Mouse (Mus musculus) neutrophil, adult 5-6 weeks (primary cell): ENCODE measurements around the gene Gpn1. TPM values are rescaled to one million over a fixed set of nuclear protein-coding genes. Genes with fewer than 3 reads are reported as not detected.

Experiments
- ATAC-seq: fragments of 151-379, 151-347 bp; 2 replicates; pipeline ENCODE4 v1.8.0; 2017; ENCODE audit warnings: mild to moderate bottlenecking, moderate TSS enrichment; ENCODE audit not compliant: insufficient number of reproducible peaks, poor library complexity, low FRiP score, severe bottlenecking; ENCODE audit errors: extremely low read depth
- total RNA-seq: library from RNA; stranded (forward); fragments of 200-1000 nt; gene quantifications from 2 replicates; pipeline ENCODE4 v1.2.3, GENCODE M21; 2017

Gpn1 gene
- total RNA-seq, 1 experiment from 2014 or later, result 26.8 TPM

DNA sequence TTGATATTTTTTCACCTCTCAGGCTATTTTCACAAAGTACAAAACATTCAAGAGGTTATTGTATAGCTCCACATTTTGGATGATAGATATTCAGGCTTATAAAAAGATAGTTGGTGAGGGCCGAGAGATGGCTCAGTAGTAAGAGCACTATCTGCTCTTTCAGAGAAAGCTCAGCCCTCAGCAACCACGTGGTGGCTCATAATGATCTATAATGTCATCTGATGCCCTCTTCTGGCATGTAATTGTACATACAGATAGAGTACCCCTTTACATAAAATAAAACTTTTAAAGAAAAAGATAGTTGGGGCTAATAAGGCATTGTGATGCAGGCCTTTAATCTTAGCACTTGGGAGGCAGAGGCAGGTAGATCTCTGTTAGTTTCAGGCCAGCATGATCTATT is 34.0 kb downstream of the Gpn1 start:
- peak; percentile 32; the same call in 1 of the 2 replicates for ATAC-seq

DNA sequence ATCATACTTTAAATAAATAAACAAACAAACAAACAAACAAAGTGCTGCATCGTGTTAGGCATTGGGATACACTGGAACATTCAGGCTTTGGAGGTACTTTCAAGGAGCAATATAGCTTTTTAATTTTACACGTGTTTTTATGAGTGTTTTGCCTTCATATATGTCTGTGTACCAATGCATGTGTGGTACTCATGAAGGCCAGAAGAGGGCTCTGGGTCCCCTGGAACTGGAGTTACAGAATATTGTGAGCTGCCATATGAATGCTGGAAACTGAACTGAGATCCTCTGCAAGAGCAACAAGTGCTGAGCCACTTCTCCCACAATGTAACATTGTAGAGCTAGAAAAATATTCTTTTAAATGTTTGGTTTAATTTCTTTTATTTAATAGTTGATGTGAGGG is 40.7 kb downstream of the Gpn1 start:
- ATAC-seq, result no peak

DNA sequence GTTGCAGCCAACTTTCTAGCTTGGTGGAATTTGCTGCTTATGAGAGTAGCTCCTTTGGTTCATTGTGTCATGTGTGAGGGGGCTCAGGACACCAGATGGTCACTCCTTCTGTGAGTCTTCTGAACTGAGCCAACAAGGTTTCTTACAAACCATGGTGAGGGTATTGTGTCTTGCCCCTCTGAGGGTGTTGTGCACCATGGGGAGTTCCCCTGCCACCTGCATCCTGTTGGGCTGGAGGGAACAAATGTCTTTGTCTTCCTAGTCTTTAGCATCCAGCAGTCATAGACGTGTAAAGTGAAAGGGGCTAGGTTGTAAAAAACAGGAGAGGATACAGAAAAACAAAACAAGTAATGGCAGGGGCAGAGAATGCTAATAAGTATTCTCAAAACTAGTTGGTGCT is 64.9 kb downstream of the Gpn1 start:
- no peak for ATAC-seq

DNA sequence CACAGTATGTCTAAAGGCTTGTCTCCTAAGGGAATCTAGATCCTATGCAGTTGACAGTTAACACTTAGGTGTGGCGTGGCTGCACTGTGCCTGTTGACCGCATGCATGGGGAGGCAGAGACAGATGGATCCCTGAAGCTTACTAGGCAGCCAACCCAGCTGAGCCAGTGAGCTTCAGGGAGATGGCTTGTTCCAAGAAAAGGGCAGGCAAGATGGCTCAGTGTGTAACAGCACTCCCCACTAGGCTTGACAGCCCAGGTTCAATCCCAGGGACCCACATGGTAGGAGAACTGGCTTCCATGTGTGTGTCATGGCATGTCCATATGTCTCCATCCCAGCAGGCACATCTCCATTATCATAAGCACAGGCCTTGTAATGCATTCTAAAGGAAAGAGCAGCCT is 65.8 kb downstream of the Gpn1 start:
- ATAC-seq, result no peak

DNA sequence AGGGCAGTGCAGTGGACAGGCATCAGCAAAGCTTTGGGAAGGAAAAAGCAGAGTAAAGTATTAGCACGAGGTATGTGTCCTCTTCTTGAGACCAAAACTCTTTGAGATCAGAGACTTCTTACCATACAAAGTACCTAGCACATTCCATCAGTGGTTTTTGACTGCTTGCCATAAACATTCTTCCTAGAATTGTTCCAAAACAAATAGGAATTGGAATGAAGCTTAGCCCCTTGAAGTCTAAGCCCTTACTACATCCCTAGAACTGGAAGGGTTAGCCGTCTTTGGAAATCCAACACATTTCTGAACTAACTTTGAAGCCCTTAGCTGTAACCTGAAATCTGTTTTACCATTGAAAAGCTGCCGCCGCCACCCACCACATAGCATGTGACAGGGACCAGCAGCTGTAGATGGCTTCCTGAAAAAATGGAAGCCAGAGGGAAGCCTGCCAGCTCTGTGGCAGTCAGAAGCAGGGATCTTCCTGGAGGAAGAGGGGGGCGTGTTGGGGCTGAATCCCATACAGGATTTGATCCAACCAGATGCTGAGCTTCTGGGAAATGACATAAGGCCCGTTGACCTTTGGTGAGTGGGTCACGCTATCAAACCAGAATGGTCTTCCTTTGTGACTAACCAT is 67.6 kb downstream of the Gpn1 start:
- no peak for ATAC-seq

Other genes starting within 250 kb of the Gpn1 start
- 17.8 and 18.7 TPM in 2 replicates for gene Krtcap3, start 243.1 kb upstream of the Gpn1 start, total RNA-seq
- gene Ift172, start 203.6 kb upstream of the Gpn1 start, total RNA-seq, result 30.0 and 51.6 TPM in 2 replicates
- not detected in 2 replicates for gene Fndc4, start 198.7 kb upstream of the Gpn1 start, total RNA-seq
- gene Gckr, start 197.3 kb upstream of the Gpn1 start, total RNA-seq, result not detected in 2 replicates
- 38.9 and 42.7 TPM in 2 replicates for gene Zfp512, start 42.3 kb upstream of the Gpn1 start, total RNA-seq
- 0.86 and 1.2 TPM in 2 replicates for gene 4930548H24Rik, start 9.0 kb upstream of the Gpn1 start, total RNA-seq
- 97.4 and 104 TPM in 2 replicates for gene Slc4a1ap, start 32.3 kb downstream of the Gpn1 start, total RNA-seq
- 15.3 and 16.2 TPM in 2 replicates for gene Supt7l, start 33.1 kb downstream of the Gpn1 start, total RNA-seq
- 244 and 247 TPM in 2 replicates for gene Mrpl33, start 102.2 kb downstream of the Gpn1 start, total RNA-seq
- 3.6 and 7.2 TPM in 2 replicates for gene Rbks, start 202.9 kb downstream of the Gpn1 start, total RNA-seq
- gene Babam2, start 202.9 kb downstream of the Gpn1 start, total RNA-seq, result 43.1 and 51.3 TPM in 2 replicates